Mouse (Mus musculus): ENCODE measurements around the gene Tmco4. TPM values are rescaled to one million over a fixed set of nuclear protein-coding genes. Genes with fewer than 3 reads are reported as not detected.
A peak's percentile ranks its signal among the peaks of the same experiment; 100 is the strongest.

The Tmco4 gene
- total RNA-seq, 2 experiments from 2014 or later, result 10.6 to 10.7 TPM

DNA sequence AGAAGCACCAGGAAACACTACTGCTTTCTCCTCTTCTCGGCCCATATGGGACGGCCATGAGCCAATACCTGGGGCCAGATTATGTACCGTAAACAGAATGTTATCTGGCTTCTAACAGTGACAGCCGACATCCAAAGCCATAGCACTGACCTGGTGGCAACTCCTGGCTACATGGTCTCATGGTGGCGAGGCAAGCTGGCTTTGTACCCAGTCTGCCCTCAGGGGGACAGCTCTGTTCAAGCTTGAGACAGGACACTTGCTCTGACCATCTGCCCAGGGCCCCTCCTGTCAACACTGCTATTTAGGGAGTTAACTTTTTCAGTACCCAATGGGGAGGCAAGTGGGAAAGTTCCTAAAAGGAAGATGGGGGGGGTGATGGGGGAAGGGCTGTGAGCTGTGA is 84.6 kb downstream of the Tmco4 start:
- DNase-seq, result no peak

DNA sequence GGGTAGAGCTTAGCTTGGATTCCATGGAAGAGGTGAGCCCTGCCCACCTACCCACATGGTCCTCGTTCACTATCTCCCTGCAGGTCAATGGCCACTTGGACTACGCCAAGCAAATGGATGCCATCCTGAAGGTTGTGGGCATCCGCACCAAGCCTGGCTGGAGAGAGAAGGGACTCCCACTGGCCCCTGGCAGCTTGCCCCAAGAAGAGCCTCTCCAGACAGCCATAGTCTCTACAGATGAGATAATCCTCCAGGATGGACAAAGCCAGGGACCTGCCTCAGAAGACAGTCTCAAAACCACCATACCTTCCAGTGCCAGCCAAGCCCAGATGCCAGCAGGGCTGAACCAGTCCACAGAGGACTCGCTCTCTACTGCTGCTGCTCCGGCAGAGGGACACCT is 85.3 kb downstream of the Tmco4 start:
- DNase-seq, result no peak

DNA sequence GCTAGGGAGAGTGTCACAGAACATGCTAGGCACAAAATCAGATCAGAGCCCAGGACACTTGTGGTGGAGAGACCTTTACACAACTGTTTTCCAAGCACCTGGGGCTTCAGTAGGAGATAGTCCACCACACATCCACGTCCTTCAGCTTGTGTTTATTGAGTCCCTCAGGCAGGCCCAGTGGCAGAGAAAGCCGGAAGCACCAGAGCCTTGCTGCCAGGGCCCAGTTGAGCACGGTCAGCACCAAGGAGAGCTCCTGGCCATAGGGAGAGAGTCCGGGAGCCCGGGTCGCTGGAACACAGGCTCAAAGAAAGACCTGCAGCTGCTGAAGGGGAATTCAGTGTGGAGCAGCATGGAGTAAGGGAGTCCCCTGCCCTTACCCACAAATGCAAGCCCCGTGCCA is 86.9 kb downstream of the Tmco4 start:
- no peak for DNase-seq

DNA sequence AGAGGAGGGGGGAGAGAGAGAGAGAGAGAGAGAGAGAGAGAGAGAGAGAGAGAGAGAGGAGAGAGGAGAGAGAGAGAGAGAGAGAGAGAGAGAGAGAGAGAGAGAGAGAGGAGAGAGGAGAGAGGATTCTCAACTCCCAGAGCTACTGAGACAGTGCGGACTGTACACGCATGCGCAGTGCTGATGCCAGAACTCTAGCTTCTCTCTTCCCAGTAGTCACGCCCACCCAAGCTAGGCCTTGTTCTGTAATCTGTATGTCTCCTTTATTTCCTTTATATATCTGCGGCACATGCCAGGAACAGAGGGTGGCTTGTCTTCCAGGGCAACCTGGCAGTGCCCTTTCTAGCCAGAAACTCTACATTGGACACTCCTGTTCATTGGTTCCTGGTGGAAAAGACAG is 92.1 kb downstream of the Tmco4 start:
- no peak for DNase-seq

DNA sequence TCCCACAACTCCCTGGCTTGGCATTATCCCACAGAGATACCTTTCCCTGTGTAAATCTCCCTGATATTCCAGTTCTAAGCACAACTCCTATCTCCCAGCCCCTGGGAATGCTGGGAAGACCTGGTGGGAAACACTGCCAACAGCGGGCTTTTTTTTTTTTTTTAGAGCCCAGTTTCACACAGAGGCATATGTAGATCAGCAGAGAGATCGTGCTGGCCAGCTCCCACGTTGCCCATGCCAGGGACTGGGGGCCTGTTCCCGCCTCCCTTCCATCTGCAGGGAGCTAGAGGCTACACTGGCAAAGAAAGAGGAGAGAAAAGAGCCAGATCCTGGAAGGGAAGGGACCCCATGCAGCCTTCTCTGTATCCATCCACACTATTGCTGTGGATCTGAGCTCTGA is 95.6 kb downstream of the Tmco4 start:
- DNase-seq, result no peak

DNA sequence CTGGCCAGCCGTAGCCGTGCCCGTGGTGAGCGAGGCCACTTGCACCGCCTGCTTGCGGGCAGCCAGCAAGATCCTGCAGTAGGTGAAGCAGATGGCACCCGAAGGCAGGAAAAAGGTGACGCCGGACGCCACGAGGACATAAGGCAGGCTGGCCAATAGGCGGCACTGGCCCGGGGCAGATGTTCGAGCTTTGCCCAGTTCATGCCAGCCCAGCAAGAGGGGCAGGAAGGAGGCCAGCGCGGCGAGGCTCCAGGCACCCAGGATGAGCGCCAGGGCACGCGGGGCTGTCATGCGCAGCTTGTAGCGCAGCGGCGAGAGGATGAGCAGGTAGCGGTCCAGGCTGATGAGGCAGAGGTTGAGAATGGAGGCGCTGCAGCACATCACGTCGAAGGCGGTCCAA is 101.4 kb downstream of the Tmco4 start:
- no peak for DNase-seq

DNA sequence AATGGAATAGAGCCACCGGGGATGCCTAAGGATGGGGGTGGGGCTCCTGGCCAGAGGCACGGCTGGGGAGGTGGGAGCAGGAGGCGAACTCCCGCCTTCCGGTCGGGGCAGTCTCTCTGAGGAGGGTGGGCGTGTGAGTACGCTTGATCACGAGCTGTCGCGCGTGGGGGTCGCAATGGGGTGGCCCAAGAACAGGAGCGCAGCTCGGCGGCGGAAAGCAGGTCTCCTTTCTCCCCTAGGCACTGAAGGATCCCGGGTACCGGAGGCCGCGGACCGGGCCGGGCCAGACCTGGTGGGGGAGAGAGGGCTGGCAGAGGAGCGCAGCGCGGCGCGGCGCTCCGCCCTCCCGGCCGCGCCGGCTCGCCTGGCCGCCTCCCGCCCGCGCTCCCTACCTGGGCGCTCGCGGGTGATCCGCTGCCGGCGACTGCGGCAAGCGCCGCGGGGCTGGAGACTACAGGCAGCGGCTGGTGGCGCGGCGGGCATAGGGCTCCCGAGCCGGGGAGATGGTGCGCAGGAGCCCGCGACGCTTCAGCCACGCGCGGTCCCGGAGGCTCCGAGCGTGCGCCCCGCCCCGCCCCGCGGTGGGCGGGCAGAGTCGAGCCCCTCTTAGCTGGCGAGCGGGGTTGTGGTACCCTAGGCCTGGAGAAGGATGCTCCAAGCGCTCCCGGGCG is 102.5 kb downstream of the Tmco4 start, which contains the start of gene Htr6:
TSS of gene Htr6 (minus strand) at position 530 of the 671 bp plus-strand sequence.
- DNase-seq, result no peak

DNA sequence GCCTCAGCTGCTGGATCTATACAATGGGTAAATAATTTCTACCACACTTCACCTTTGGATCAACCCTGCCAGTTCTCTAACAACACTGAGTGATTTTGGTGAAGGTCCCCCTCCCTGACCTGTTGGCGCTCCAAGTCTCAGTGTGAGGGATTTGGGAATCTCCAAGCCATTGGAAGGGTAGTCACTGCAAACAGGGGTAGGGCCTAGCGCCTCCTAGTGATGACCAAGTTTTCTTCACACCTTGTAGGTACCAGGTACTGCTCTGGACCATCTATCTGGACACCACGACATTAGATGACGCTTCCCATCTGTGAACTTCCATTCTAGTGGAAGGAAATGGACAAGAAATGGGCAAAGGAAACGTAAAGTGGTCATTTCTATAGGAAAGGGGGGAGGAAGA is 103.2 kb downstream of the Tmco4 start:
- no peak for DNase-seq

DNA sequence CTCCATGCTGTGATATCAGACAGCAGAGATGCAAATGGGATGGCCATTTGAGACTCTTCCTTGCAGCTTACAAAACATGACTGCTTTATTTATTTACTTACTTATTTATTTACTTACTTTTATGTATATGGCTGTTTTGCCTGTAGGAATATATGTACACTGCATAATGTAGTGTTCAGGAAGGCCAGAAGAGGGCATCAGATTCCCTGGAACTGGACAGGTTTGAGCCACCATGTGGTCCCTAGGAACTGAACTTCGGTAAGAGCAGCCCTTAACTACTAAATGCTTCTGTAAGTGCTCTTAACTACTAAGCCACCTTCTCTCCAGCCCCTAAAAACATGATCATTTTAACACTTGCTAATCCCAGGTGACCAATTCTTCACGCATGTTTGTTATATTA is 105.6 kb downstream of the Tmco4 start:
- peak in 1 of 2 experiments; percentile 59 for DNase-seq

DNA sequence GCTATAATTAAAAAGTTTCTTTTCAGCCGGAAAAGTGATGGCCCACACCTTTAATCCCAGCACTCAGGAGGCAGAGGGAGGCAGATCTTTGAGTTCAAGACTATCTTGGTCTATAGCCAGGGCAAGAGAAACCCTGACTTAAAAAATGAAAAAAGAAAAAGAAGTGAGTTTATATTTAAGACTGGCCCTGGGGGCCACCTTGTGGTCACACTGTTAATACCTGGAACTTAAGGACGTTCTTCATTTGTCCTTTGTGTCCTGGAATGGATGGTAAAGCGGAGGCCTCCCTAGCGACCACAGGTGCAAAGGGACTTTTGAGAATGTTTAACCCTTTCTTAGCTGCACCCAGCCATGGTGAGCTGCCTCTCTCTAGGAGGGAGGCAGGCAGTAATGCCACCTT is 106.0 kb downstream of the Tmco4 start:
- no peak for DNase-seq

DNA sequence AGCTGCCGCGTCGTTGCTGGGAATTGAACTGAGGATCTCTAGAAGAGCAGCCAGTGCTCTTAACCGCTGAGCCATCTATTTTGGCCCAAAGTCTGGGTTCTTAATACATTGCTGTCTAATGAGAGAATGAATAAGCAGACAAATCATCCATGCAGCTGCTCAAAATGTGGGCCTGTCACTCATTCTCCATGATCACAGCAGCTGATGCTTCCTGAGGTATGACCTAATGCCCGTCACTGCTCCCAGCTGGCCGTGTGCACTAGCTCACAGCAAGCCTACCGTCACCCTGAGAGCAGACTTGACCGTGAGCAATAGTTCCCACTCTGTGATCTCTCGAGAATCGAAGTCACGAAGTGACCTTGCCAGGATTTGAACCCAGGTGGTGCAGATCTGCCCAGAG is 106.8 kb downstream of the Tmco4 start:
- no peak for DNase-seq

DNA sequence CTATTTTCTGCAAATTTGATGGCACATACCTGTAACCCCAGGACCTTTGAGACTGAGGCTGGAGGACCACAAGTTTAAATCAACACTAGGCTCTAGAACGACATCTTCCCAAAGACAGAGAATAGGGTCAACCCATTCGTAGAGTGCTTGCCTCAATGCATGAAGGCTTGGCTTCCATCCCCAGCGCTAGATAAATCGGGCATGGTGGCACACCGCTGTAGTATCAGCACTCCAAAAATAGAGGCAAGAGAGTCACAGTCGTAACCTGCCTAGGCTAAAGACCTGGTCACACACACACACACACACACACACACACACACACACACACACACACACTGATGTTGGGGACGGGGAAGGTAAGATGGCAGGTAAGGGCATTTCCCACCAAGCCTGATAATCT is 107.6 kb downstream of the Tmco4 start:
- DNase-seq, result peak in 1 of 2 experiments; percentile 53

DNA sequence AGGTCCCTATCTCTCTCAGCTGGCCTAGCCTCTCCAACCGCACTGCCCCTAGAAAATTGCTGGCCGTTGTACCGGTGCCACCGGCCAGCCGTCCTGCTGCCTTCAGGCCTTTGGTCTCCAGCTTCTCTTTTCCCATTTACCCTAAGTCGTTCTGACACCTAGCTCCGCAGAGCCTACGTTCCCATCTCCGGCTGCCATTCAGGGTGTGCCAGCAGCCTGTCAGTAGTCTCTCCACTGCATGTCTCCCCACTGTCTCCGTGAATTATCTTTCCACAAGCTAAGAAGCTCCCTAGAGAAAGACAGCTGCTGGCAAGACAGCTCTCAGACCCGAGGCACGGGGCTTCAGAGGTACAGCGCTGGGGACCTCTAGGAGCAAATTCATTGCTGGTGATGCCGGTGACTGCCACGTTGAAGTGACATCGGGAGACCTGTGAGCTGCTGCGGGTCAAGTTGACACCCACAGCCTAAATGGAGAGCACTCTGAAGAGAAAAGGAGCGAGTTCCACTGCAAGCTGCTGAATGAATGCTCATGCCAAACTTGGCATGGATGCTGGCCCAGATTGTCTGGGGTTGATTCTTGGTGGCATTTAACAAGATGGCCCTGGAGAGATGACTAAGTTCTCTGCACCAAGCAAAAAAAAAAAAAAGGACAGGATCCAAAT is 108.7 kb downstream of the Tmco4 start:
- no peak for DNase-seq

DNA sequence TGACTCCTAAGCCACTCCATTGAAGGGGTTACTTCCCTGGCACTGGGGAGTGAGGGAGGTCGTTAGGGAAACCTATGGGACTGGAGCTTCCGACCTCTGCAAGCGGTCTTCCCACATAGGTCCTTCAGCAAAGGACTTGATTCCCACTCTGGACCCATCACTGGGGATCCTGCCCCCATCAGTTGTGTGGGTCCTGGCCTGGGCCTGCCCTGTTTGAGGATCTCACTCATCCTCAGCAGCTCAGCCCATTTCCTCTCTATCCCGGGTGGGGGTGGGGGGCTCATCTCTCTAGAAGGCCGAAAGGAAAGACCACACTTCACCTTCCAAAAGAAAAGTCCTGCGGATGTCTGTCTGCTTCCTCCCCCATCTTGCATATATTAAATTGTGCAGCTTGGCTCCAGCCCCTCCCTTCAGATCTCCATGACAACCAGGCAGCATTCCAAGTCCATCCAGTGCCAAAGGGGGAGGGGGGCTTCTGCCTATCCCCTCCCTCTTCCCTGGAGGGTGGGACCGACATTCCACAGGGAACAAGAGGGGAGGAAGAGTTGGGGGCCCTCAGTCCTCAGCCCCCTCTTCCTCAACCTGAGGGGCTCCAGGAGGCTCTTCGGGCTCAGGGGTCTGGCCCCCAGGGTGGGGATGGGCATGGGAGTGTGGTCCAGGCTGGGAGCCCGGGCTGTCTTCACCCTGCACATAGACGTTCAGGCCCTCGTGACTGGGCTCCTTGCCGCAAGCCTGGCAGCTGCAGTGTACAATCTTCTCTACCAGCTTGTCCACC is 110.3 kb downstream of the Tmco4 start:
- peak in 1 of 2 experiments; percentile 37 for DNase-seq

DNA sequence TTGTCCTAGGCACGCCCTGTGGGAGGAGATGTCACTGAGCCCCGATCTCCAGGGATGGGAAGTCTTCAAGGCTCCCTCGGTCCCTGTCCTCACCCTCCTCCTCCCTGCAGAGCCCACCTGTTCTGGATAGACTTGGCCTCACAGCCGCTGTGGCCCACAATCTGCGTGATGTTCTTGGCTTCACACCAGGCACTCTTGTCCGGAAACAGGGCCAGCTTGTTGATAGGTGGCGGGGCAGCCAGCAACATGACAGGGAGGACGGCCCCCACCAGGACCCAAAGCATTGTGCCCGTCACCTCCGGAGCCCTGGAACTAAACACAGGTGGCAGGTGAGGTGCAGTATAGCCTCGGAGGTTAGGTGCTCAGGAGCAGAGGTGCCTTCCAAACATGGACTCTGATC is 112.6 kb downstream of the Tmco4 start:
- DNase-seq, result peak in 1 of 2 experiments; percentile 46

DNA sequence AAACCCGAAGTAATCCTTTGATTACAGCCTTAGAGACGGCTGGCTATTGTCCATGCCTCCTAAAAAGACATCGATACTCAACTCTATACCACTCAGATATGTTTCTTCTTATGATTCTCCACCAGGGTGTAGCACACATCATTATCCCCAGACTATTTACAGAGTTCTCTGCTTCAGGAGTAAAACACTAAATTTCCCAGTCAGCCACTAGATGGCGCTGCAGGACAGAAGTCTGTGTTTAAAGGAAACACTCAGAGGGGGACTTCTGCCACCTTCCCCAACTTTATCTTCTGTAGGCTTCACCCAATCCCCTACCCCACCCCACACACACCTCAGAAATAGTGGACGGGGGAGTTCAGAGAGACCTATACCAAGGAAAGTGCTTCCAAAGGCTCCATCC is 113.3 kb downstream of the Tmco4 start:
- peak; percentile 82 to 95 for DNase-seq

DNA sequence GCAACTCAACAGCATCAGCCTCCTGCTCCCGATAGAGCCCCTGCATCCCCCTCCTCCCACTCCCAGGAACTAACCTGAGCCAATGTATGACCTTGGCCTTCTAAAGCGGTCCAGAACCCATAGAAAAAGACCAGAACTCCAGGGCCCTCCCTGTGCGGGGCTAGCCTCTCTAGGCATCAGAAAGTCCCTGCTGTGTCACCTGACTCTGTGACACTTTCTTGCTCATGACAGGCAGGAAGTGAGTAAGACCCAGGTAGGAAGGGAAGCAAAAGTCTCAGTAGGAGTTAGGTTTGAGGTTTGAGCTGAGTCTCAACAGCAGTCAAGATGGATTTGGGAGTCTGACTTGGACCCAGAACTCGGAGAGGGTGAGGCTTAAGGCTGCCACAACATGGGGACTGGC is 114.3 kb downstream of the Tmco4 start:
- DNase-seq, result no peak

DNA sequence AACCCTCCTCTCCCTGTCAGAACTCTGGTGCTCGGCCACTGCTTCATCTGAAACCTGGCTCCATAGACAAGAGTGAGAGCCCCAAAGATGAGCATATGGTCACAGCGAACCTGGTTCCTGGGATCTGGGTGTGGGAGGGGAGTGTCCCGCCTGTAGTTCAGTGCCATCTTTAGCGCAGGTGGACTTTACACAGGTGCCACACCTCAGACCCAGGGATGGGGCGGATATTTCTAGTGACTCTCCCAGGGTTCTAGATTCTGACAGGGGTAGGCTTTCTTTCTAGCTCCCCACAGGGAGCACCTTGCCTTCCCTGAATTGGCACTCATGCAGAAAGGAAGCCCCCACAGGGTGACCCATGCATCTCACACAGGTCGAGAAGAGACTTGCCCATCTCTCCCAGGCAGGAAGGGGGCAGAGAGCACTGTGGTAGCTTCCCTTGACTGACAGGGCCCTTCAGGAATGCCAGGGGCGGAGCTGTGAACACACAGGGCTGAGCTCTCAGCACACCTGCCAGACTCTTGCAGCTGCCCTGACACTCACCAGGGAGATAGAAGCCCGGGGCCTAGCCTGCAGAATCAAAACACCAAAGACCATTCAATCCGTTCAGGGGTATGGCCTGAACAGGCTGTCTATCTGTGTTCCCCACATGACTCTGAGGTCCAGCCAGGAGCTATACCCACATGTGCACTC is 116.4 kb downstream of the Tmco4 start:
- DNase-seq, result no peak

DNA sequence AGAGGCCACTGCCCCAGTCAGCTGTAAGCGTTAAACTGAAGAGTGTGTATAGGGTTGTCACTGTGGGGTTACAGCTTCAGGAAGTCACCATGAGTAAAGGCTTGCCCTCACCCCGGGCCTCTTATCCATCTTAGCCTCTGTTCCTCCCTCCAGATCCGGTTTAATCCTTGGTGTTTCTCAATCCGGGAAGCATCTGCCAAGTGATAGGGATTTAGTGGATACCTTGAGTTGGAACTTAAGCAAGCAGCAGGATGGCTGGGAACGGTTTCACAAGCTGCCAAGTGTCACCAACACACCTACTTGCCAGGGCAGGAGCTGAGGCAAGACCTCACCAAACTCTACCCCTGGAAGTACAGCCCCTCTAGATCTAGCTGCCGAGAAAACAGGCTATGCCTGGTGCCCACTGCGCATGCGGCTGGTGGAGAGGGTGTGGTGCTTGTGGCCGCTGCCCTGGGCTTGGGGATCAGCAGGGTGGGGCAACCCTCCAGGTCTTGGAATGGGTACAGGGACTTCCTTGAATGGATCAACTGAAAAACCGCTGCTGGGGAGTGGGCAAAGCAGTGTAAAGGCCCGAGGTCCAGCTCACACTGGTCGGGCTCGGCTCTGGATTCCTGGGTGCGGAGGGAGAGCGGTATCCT is 117.7 kb downstream of the Tmco4 start:
- DNase-seq, result peak in 1 of 2 experiments; percentile 35

DNA sequence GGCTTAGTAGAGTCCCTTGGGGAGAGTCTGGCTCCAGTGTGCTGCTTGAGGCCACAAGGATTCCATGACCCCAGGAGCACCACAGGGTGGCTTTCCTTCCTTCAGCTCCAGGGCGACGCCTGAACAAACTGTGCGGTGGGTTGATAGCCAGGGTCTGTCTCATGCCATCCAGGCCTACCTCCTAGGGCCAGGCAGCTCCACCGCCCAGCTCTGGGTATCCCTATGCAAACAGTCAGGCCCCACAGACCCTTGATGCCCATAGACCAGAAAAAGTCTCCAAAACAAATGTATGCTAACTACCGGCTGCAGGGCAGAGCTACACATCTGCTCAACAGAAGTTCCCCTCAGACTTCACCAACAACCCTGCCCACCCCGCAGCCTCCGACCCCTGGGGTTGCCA is 118.4 kb downstream of the Tmco4 start:
- peak in 1 of 2 experiments; percentile 33 for DNase-seq

DNA sequence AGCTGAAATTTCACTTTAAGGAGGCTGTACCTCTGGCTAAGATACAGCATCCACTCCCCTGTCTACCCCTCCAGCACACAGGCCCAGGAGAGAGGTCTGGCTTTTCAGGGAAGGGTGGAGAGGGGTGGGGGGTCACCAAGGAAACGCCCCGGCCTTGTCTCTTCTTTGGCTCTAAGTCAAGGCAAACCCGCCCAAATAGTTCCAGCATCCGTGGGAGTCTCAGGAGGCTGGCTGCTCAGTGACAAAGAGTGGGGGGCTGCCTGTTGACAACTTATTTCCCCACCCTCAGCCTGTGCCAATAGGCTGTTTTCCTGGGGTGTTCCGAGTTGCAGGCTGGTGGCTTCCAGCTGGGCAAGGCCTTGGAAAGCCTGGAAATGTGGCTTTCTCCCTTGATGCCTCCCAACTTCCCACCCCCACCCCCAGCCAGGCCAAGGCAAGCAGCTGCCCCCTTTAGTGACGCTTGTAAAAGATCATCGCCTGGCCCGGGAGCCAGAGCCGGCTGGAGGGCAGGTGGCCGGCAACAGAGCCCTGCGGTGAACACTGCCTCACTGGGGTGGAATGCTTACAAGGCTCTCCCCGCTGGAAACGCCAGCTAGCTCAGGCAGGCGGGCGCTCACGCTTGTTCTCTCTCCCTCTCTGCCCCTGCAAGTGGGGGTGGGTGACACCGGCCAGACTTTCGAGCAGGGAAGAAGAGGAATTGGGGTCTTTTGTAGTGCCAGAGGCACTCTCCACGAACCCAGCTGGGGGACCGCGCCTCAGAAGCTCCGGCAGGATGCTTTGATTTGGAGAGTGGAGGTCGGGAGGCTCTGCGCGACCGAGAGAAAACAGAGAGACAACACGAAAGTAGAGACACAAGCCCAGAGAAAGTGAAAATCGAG is 119.0 kb downstream of the Tmco4 start:
- DNase-seq, result peak; percentile 31 to 63

All from heart, adult 18-20 months (tissue).